Mouse (Mus musculus) E14TG2a.4 (cell line): ENCODE results near the gene Rbms3.

Experiments used
- CTCF ChIP-seq: conservative IDR thresholded peaks from 2 replicates; pipeline ENCODE4 v1.5.1; 2014; ENCODE audit warnings: low read length
- NANOG ChIP-seq: IDR thresholded peaks from 2 replicates; pipeline ENCODE4 v1.6.1; 2014; ENCODE audit warnings: borderline replicate concordance, low read length, mixed read lengths
- POU5F1 ChIP-seq: IDR thresholded peaks from 2 replicates; pipeline ENCODE4 v1.6.1; 2014; ENCODE audit warnings: low read length, borderline replicate concordance

DNA sequence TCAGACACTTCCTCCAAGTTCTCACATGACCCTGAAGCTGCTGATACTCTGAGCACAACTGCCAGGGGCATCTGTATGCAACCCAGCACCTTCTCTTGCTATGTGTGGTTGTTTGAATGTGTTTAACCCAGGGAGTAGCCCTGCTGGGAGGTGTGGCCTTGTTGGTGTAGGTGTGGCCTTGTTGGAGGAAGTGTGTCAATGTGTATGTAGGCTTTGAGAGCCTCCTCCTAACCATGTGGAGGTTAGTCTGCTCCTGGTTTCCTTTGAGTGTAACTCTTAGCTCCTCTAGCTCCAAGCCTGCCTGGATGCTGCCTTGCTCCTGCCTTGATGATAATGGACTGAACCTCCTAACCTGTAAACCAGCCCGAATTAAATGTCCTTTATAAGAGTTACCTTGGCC, 812.5 kb downstream of the Rbms3 start:
- TF ChIP-seq CTCF (no peak), POU5F1 (no peak), NANOG (no peak)
